Mouse (Mus musculus) liver, postnatal 0 days (tissue): ENCODE data around the gene Zfhx3. TPM values are rescaled to one million over a fixed set of nuclear protein-coding genes. Genes with fewer than 3 reads are reported as not detected.

Experiments used
- ATAC-seq: fragments of 200-750 bp; cut with Nextera tagmentation; 2 replicates; pipeline ENCODE4 v1.8.0; 2017; ENCODE audit warnings: mild to moderate bottlenecking, moderate library complexity
- DNase-seq: peaks from one replicate; pipeline ENCODE4 v3.0.0-alpha.2; 2016
- H3K27ac ChIP-seq: fragments of 300-500 bp; sonication (generic); 2 replicates; pipeline ENCODE4 v1.5.1; 2014; ENCODE audit warnings: antibody characterized with exemption, moderate library complexity, mild to moderate bottlenecking, low read depth
- H3K27me3 ChIP-seq: fragments of 300-500 bp; sonication (generic); 2 replicates; pipeline ENCODE4 v1.6.1; 2014; ENCODE audit warnings: low read length, control low read depth, mixed read lengths; ENCODE audit not compliant: insufficient read depth
- H3K36me3 ChIP-seq: fragments of 300-500 bp; sonication (generic); replicated peaks from 2 replicates; pipeline ENCODE4 v1.6.1; 2014; ENCODE audit warnings: mild to moderate bottlenecking, control low read depth, low read length, moderate library complexity, mixed read lengths; ENCODE audit not compliant: insufficient read depth
- H3K4me1 ChIP-seq: fragments of 300-500 bp; sonication (generic); 2 replicates; pipeline ENCODE4 v1.6.1; 2014; ENCODE audit warnings: antibody characterized with exemption, mild to moderate bottlenecking, control low read depth; ENCODE audit not compliant: insufficient read depth
- H3K4me2 ChIP-seq: fragments of 300-500 bp; sonication (generic); 2 replicates; pipeline ENCODE4 v1.6.1; 2014; ENCODE audit warnings: low read depth, mild to moderate bottlenecking, low read length, moderate library complexity, mixed read lengths
- H3K4me3 ChIP-seq: fragments of 300-500 bp; sonication (generic); 2 replicates; pipeline ENCODE4 v1.5.1; 2014; ENCODE audit warnings: low read depth, low read length
- H3K9ac ChIP-seq: fragments of 300-500 bp; sonication (generic); replicated peaks from 2 replicates; pipeline ENCODE4 v1.6.1; 2014; ENCODE audit warnings: mild to moderate bottlenecking, moderate library complexity
- H3K9me3 ChIP-seq: fragments of 300-500 bp; sonication (generic); 2 replicates; pipeline ENCODE4 v1.6.1; 2016; ENCODE audit warnings: mild to moderate bottlenecking, control low read depth, low read length, mixed read lengths
- CTCF ChIP-seq: sonication (generic); IDR thresholded peaks from 2 replicates; pipeline ENCODE4 v1.5.1; 2016; ENCODE audit warnings: antibody characterized with exemption, low read depth
- EP300 ChIP-seq: IDR thresholded peaks from 2 replicates; pipeline ENCODE4 v1.6.1; 2016; ENCODE audit warnings: antibody characterized with exemption, low read depth, mild to moderate bottlenecking
- WGBS: fragments of 180-500 bp; shearing (Covaris S2); extraction: QIAGEN DNeasy Blood & Tissue Kit; methylation state at CpG from one replicate; pipeline ENCODE4 v1.1.7; 2014; ENCODE audit not compliant: insufficient replicate concordance; 5-methylcytosine and 5-hydroxymethylcytosine counted together
- polyA plus RNA-seq: library from polyadenylated mRNA; unstranded; fragments of >200 nt; fragmentation: Nextera tagmentation; extraction: Ambion mirVana; gene quantifications from 2 replicates; pipeline ENCODE4 v1.2.1, GENCODE M21; 2015

Zfhx3 gene
- polyA plus RNA-seq, 1 experiment from 2014 or later = 1.2 TPM

DNA sequence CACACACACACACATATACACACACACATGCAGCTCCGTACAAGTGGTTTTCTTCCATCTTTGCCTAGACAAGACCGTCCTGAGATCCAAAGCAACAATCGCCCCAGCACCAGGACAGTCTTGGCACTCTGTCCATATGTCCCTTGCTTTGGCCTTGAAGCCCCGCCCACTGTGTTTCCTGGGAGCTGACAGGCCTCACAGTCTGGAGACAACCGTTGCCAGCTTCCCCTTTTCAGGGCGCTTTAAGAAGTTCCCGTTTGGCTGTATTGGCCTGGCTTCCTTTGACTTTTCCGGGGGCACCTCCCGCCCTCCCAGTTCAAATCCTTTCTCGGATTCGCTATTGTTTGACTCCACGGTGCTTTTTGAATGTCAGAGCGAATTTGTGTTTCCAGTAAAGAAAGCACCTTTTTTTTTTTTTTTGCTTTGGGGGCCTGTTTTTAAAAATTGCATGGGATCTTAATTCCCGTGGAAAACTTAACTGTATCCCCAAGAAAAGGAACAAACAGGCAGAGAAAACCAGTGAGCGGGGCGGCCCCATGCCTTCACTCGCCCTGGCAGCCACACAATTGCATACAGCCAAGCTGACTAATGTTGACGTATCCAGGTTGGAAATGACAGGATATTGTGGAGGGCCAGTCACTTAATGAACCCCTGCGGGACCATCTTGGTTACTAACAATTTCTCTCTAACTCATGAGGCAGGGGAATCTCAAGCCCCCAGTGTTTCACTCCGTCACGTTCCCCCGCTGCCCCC is 444.9 kb downstream of the Zfhx3 start:
- H3K36me3 ChIP-seq = no peaks in the 10 kb centered on the region
- no peaks in the 10 kb centered on the region for H3K27me3 ChIP-seq
- peak overlapping the region; percentile 53 for H3K4me2 ChIP-seq
- no peaks in the 10 kb centered on the region for H3K9me3 ChIP-seq
- DNase-seq = peak; percentile 58
- H3K4me1 ChIP-seq = no peaks in the 10 kb centered on the region
- WGBS = 33% methylated on average over 22 of the region's 22 CpGs
- no peak overlapping the region for H3K27ac ChIP-seq
- no peak overlapping the region for H3K4me3 ChIP-seq
- H3K9ac ChIP-seq = no peak overlapping the region
- ATAC-seq = no peak
- TF ChIP-seq CTCF (no peak), EP300 (no peak)

DNA sequence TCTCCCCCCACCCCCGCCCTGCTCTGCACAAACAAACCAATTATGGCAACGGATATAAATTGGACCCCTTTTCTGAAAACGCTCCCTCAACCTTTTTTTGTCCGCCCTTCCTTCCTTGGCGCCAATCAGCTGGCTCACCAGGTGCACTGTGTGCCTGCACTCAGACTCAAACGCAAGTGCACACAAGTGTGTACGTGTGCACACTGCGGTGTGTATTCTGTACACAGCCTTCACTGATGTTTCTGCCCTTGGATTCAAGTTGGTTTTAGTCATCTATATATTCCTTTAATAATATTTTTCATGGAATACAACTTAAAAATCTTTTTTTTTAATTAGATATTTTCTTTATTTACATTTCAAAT is 445.4 kb downstream of the Zfhx3 start:
- Histone ChIP-seq H3K27ac (no peak overlapping the region), H3K4me2 (no peak overlapping the region), H3K4me3 (no peak overlapping the region), H3K36me3 (no peaks in the 10 kb centered on the region), H3K27me3 (no peaks in the 10 kb centered on the region), H3K4me1 (no peaks in the 10 kb centered on the region), H3K9ac (no peak overlapping the region), H3K9me3 (no peaks in the 10 kb centered on the region)
- TF ChIP-seq CTCF = no peak
- no peak for TF ChIP-seq EP300
- 73% methylated on average over 8 of the region's 8 CpGs for WGBS
- DNase-seq (no peak), ATAC-seq (no peak)

DNA sequence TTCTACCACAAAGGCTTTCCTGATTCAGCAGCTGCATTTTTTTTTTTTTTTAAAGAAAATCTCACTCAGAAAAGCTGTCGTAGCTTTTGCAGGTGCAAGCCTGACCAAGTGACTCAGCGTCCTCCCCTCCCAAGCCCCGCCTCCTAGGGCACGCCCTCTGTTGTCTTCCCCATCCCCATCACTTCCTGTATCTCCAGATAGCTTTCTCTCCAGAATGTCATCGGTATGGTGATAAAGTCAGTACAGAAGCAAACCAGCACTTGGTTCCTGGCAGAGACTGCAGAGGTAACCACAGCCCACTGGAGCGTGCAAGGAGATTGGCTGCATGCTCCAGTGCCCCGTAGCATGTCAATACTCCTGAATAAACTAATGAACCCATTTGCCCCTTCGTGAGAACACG is 450.5 kb downstream of the Zfhx3 start:
- ATAC-seq (peak; percentile 27; the same call in 1 of the 2 replicates), DNase-seq (peak; percentile 53)
- Histone ChIP-seq H3K4me3 (no peak overlapping the region), H3K4me1 (no peaks in the 10 kb centered on the region), H3K27me3 (no peaks in the 10 kb centered on the region), H3K9ac (no peak overlapping the region), H3K9me3 (no peaks in the 10 kb centered on the region), H3K4me2 (no peak overlapping the region), H3K27ac (no peak overlapping the region), H3K36me3 (no peaks in the 10 kb centered on the region)
- 31% methylated on average over 9 of the region's 9 CpGs for WGBS
- TF ChIP-seq CTCF (no peak), EP300 (no peak)

DNA sequence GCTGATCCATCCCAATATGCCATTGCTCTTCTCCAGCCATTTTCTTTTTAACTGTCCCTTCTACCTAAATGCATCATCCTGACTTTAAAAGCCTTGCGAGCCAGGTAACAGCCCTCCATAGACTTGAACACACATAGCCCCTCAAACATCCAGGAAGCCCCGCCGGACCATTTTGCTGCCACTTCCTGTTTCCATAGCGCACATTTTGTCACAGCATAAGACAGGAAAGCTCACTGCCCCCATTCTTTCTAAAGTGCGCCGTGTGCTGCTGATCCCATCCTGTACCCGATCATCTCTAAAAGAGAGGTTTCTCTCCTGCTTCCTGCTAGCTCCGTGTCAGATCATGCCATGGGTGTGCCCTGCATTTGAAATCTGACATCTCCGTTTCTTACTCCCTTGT is 459.7 kb downstream of the Zfhx3 start:
- no peak overlapping the region for H3K27ac ChIP-seq
- H3K4me1 ChIP-seq = no peaks in the 10 kb centered on the region
- no peak overlapping the region for H3K4me3 ChIP-seq
- no peaks in the 10 kb centered on the region for H3K36me3 ChIP-seq
- no peak for TF ChIP-seq CTCF
- TF ChIP-seq EP300 = no peak
- no peak for ATAC-seq
- H3K4me2 ChIP-seq = peak overlapping the region; percentile 15; the same call in 1 of the 2 replicates
- H3K27me3 ChIP-seq = no peaks in the 10 kb centered on the region
- DNase-seq = no peak
- WGBS = 41% methylated on average over 9 of the region's 9 CpGs
- no peaks in the 10 kb centered on the region for H3K9me3 ChIP-seq
- no peak overlapping the region for H3K9ac ChIP-seq

DNA sequence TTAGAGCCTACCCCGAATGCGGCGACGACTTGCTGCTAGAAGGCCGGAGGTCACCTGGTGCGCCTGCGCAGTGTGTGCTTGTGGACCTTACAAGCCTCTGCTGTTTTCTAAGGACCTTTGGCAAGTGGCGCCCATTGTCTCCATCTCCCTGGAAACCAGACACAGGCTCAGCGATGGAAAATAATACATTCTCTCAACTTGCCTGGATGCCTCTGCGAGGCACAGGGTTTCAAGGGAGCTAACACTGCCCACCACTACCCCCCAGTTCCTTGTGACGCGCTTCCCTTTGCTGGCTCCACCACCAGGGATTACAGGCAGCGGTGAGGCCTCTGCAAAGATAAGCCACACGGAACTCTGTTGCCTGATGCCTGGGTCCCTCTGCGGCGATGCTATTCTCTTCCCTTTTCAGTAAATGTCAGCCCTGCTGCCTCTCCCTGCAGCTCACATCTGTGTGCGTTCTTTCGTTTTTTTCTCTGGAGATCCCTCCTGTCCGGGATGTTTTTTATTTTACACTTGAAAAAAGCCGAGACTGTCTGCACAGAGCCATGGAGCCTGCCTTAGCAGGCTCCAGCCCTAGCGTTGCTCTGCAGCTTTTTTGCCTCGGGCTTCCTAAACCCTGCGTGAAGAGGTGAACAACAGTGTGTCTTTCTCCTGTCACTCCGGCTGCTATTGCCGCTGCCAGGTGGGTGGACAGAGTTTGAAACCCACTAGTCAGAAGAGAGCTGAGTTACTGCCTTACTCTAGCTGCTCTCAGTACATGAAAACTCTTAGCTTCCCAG is 464.5 kb downstream of the Zfhx3 start:
- no peaks in the 10 kb centered on the region for H3K4me1 ChIP-seq
- H3K27me3 ChIP-seq = no peaks in the 10 kb centered on the region
- no peak overlapping the region for H3K4me2 ChIP-seq
- DNase-seq (no peak), ATAC-seq (no peak)
- no peak overlapping the region for H3K27ac ChIP-seq
- H3K9ac ChIP-seq = no peak overlapping the region
- no peaks in the 10 kb centered on the region for H3K9me3 ChIP-seq
- H3K4me3 ChIP-seq = no peak overlapping the region
- no peak for TF ChIP-seq CTCF
- no peak for TF ChIP-seq EP300
- no peaks in the 10 kb centered on the region for H3K36me3 ChIP-seq
- 59% methylated on average over 25 of the region's 25 CpGs for WGBS

DNA sequence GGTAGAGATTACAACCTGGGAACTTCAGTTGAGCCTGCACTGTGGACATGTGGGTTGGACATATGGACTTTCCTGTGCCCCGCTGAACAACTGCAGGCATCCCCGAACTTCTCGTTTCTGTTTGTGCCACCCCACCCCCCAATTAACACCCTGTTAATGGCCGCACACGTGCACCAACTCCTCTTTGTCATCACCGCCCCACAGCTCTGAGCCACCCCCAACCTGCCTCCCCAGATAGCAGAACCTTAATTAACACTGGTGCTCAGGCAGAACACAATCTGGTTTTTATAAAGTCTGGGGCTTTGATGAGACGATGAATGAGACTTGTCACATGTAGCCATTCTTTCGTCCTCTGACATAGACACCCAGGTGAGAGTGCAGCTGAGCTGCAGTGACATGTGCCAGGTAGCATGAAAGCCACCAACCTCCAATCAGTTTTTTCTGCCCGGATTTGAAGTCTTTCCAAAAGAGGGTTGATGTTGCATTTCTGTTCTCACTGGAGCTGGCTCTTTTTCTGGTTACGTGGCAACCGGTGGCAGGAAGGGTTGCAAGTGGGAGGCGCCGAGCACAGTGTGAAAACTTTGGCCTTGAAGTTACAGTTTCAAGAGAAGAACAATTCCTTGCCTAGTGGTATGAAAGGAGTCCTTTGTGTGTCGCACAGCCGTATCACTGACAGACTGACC is 476.9 kb downstream of the Zfhx3 start:
- 81% methylated on average over 15 of the region's 15 CpGs for WGBS
- H3K4me3 ChIP-seq = no peak overlapping the region

More for the DNA sequence above, 476.9 kb downstream of the Zfhx3 start:
- TF ChIP-seq EP300 (no peak), CTCF (no peak)
- no peak overlapping the region for H3K4me2 ChIP-seq
- H3K27ac ChIP-seq = no peak overlapping the region
- H3K9me3 ChIP-seq = no peaks in the 10 kb centered on the region
- DNase-seq = no peak
- no peak for ATAC-seq
- no peaks in the 10 kb centered on the region for H3K27me3 ChIP-seq
- no peak overlapping the region for H3K9ac ChIP-seq
- no peaks in the 10 kb centered on the region for H3K36me3 ChIP-seq
- no peaks in the 10 kb centered on the region for H3K4me1 ChIP-seq
